Mouse (Mus musculus): ENCODE measurements around the gene Nr4a1.

DNA sequence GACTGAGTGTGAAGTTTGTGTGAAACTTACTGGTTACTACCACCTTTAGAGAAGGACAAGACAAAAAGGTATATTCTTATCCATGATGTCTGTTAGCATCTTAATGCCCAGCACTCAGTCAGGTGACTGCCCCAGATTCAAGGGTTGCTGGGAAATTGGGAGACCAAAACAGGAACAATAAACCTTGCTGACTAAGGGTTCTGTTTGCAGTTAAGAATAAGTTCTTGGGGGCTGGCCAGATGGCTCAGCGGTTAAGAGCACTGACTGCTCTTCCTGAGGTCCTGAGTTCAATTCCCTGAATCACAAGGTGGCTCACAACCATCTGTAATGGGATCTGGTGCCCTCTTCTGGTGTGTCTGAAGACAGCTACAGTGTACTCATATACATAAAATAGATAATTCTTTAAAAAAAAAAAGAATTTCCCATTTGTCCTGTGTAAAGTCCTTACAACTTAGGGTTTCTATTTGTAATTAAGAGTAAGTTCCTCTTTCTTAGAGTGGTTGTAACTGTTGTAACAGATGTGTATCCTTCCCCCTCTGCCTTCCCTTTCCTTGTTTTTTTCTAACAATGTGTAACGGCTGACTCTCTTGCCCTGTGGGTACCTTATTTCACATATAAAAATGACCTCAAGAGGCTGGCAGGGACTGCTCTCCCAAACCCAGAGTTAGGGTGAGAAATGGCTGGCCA is 63.9 kb downstream of the Nr4a1 start:
- no peak for TF ChIP-seq CTCF (IDR thresholded peaks at IDR 0.05; ENCODE audit: insufficient read depth, low read depth, low read length)
- no peak for TF ChIP-seq POLR2A (IDR thresholded peaks at IDR 0.05; ENCODE audit: insufficient read depth, low read depth, low read length)

All from olfactory bulb, adult 2 months (tissue).